Mouse (Mus musculus) heart, embryonic 12.5 days (tissue): ENCODE data around the gene Itpkc. TPM values are rescaled to one million over a fixed set of nuclear protein-coding genes. Genes with fewer than 3 reads are reported as not detected.
A peak's percentile ranks its signal among the peaks of the same experiment; 100 is the strongest.
"Not testable (repeated sequence)": the region's sequence is repeated elsewhere in the genome, so short reads cannot be mapped to it uniquely, and the experiment has no call there.

ENCODE experiments used
- ATAC-seq: fragments of 200-750 bp; cut with Nextera tagmentation; 2 replicates; pipeline ENCODE4 v1.8.0; 2017; ENCODE audit warnings: moderate TSS enrichment, moderate library complexity; ENCODE audit not compliant: insufficient number of reproducible peaks, low FRiP score
- H3K27ac ChIP-seq: fragments of 300-500 bp; sonication (generic); 2 replicates; pipeline ENCODE4 v1.5.1; 2016; ENCODE audit warnings: mild to moderate bottlenecking, moderate library complexity; ENCODE audit not compliant: poor library complexity, severe bottlenecking
- H3K27me3 ChIP-seq: fragments of 300-500 bp; sonication (generic); replicated peaks from 2 replicates; pipeline ENCODE4 v1.6.1; 2016; ENCODE audit warnings: mild to moderate bottlenecking, moderate library complexity
- H3K36me3 ChIP-seq: fragments of 300-500 bp; sonication (generic); 2 replicates; pipeline ENCODE4 v1.6.1; 2016; ENCODE audit warnings: mild to moderate bottlenecking, moderate library complexity
- H3K4me1 ChIP-seq: fragments of 300-500 bp; sonication (generic); replicated peaks from 2 replicates; pipeline ENCODE4 v1.6.1; 2016; ENCODE audit warnings: mild to moderate bottlenecking
- H3K4me2 ChIP-seq: fragments of 300-500 bp; sonication (generic); 2 replicates; pipeline ENCODE4 v1.6.1; 2016; ENCODE audit warnings: mild to moderate bottlenecking, moderate library complexity
- H3K4me3 ChIP-seq: fragments of 300-500 bp; sonication (generic); 2 replicates; pipeline ENCODE4 v1.5.1; 2016; ENCODE audit warnings: mild to moderate bottlenecking
- H3K9ac ChIP-seq: fragments of 300-500 bp; sonication (generic); 2 replicates; pipeline ENCODE4 v1.6.1; 2016; ENCODE audit warnings: mild to moderate bottlenecking, moderate library complexity
- H3K9me3 ChIP-seq: fragments of 300-500 bp; sonication (generic); replicated peaks from 2 replicates; pipeline ENCODE4 v1.6.1; 2016; ENCODE audit warnings: mild to moderate bottlenecking, moderate library complexity
- WGBS: fragments of 180-500 bp; shearing (Covaris S2); methylation state at CpG from one replicate; pipeline ENCODE4 v1.1.7; 2016; 5-methylcytosine and 5-hydroxymethylcytosine counted together
- polyA plus RNA-seq: library from polyadenylated mRNA; unstranded; fragments of >200 nt; fragmentation: Nextera tagmentation; extraction: Ambion mirVana; gene quantifications from 2 replicates; pipeline ENCODE4 v1.2.1, GENCODE M21; 2016

Itpkc gene
- polyA plus RNA-seq, 1 experiment from 2014 or later, result 3.4 TPM

DNA sequence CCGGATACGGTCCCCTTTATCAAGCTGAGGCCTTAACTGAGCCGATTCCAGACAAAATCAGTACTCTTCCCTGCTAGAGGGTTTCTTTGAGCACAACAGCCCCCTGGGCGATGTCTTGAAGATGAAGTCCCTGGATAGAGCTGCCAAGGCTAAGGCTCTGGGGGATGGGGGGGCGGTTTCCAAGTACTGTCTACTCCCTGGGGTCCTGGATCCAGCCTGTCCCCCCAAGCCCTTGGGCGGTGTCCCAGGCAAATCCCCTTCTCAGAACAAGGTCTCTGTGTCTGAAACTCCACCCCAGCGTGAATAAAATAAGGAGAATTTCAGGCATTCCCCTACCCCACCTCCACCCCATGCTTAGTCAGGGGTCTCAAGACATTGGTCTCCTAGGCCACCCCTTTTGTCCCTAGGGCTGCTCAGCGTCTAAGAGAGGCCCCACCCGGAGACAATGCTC, 30.8 kb upstream of the Itpkc start:
- Histone ChIP-seq H3K27me3 (no peaks in the 10 kb centered on the region), H3K9ac (peak overlapping the region; percentile 87), H3K4me3 (peak overlapping the region; percentile 88), H3K36me3 (peaks cover 21% of the 10 kb centered on the region), H3K4me2 (peak overlapping the region; percentile 78), H3K4me1 (peaks cover 23% of the 10 kb centered on the region), H3K9me3 (no peaks in the 10 kb centered on the region), H3K27ac (no peak overlapping the region)
- 4% methylated on average over 9 of the region's 9 CpGs for WGBS
- no peak for ATAC-seq

DNA sequence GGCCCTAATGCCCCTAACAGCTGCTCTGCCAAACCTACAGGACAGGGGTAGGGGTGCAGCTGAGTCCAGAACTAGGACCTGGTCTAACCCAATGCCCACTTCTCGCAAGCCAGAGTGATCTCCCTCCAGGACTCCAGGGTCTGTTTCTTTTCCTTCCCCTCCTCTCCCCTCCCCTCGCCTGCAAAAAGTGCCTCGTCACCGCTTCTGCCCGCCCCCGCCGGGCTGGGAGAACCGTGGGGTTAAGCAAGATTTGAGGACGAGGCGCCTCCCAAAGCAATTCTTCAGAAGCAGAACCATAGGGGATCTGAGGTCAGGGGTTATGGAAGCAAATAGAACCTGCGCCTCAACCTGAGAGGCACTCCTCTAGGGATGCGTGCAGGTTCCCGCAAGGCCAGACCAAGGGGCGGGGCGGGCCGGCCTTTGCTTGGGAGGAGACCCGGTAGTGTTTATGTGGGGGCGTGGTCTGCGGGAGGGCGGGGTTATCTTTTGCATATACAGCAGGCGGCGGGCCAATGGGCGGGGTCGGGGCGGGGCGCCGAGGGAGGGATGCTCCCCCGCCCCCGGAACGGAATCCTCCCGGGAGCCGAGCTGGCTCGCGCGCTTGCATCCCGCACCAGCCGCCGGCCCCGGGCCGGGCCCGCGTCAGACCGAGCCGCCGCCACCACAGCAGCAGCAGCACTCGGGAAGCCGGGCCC, 29.9 kb upstream of the Itpkc start, which contains the start of gene Numbl:
TSS of gene Numbl (plus strand) at position 229 of the 695 bp plus-strand sequence.
- peak; percentile 91 for ATAC-seq
- H3K27me3 ChIP-seq, result no peaks in the 10 kb centered on the region
- H3K9me3 ChIP-seq, result no peaks in the 10 kb centered on the region
- H3K27ac ChIP-seq, result peak within 1 kb of the TSS; percentile 36; the same call in 1 of the 2 replicates
- peaks cover 12% of the 10 kb centered on the region for H3K36me3 ChIP-seq
- WGBS, result 2% methylated on average over 45 of the region's 47 CpGs
- peak within 1 kb of the TSS; percentile 87 for H3K9ac ChIP-seq
- H3K4me2 ChIP-seq, result peak within 1 kb of the TSS; percentile 78
- peaks cover 23% of the 10 kb centered on the region for H3K4me1 ChIP-seq
- peak within 1 kb of the TSS; percentile 88 for H3K4me3 ChIP-seq

DNA sequence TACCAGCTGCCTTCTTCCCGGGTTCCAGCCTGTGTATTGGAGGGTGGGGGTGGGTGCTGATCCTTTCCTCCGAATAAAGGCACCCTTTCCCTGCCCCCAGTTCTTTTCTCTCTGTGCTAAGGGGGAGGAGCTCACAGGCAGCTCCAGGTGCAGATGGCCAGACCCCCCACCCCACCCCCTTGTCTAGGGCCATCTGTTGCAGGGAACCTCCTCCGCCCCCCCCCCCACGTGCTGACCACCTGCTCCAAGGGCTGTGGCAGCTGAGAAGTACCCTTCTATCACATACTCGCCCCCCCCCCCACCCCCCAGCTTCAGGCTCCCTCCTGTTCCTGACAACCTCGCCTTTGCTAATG, 29.4 kb upstream of the Itpkc start:
- 5% methylated on average over 6 of the region's 6 CpGs for WGBS

DNA sequence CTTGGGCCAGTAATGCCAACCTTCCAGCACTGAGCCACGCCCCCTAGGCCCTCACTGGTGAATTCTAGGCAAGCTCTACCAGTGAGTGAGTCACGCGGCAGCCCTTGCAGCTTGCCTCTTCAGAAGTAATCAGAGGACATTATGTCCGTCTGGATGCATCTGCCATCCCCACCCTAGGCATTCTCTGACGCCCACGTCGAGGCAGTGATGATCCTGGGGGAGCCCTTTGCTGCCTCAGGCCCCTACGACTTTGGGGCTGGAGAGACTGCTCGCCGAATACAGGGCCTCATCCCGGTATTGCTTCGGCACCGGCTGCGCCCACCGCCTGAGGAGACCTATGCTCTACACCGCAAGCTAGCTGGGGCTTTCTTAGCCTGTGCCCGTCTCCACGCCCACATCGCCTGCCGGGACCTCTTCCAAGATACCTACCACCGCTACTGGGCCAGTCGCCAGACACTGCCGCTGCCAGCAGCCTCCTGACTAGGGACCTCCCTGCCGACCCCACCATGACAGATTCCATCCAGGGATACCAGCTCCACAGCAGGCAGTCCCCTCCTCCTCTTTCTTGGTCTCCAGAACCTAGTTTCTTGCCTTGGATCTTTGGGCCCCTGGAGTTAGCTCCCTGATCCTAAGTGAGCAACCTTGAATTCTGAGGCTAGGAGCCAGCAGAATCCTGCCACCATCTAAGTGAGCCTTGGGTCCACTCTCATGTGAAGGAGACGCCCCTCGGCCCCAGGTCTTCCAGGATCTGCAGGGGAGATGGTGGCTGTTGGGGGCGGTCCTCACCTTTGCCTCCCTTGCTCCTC, 28.8 kb upstream of the Itpkc start:
- peak overlapping the region; percentile 62; the same call in 1 of the 2 replicates for H3K9ac ChIP-seq
- whole genome bisulfite sequencing, result 12% methylated on average over 27 of the region's 27 CpGs
- no peak for ATAC-seq
- peak overlapping the region; percentile 78 for H3K4me2 ChIP-seq
- peak overlapping the region; percentile 17 for H3K4me3 ChIP-seq
- H3K36me3 ChIP-seq, result peaks cover 2% of the 10 kb centered on the region
- no peaks in the 10 kb centered on the region for H3K27me3 ChIP-seq
- H3K9me3 ChIP-seq, result no peaks in the 10 kb centered on the region
- peaks cover 23% of the 10 kb centered on the region for H3K4me1 ChIP-seq
- H3K27ac ChIP-seq, result peak overlapping the region; percentile 47; the same call in 1 of the 2 replicates

More for the DNA sequence above, 29.4 kb upstream of the Itpkc start:
- ATAC-seq, result no peak; the same call in 1 of the 2 replicates
- peak overlapping the region; percentile 62 for H3K9ac ChIP-seq
- H3K4me1 ChIP-seq, result peaks cover 23% of the 10 kb centered on the region
- H3K27ac ChIP-seq, result no peak overlapping the region
- H3K27me3 ChIP-seq, result no peaks in the 10 kb centered on the region
- no peaks in the 10 kb centered on the region for H3K9me3 ChIP-seq
- peaks cover 7% of the 10 kb centered on the region for H3K36me3 ChIP-seq
- peak overlapping the region; percentile 88 for H3K4me3 ChIP-seq
- peak overlapping the region; percentile 78 for H3K4me2 ChIP-seq

DNA sequence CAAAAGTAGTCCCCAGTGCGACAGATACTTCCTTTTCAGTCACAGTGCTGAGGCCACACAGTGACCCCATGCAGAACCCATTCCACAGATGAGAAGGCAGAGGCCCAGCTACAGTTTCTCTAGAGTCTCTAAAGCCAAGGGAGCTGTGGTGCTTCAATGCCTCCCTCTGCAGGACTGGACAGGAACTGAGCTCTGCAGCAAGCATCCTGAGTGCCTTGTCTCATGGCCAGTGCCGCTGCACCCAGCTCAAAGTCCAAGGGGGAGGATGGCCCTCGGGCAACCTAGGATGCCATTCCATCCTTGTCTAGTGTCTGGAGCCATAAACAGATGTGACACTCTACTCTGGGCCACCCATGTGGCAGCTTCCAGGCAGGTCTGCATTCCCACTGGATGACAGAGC, 27.3 kb upstream of the Itpkc start:
- Histone ChIP-seq H3K4me3 (no peak overlapping the region), H3K4me1 (peaks cover 23% of the 10 kb centered on the region), H3K27ac (no peak overlapping the region), H3K27me3 (no peaks in the 10 kb centered on the region), H3K4me2 (no peak overlapping the region), H3K36me3 (no peaks in the 10 kb centered on the region), H3K9ac (no peak overlapping the region), H3K9me3 (no peaks in the 10 kb centered on the region)
- no peak for ATAC-seq
- 56% methylated on average over 3 of the region's 3 CpGs for WGBS

DNA sequence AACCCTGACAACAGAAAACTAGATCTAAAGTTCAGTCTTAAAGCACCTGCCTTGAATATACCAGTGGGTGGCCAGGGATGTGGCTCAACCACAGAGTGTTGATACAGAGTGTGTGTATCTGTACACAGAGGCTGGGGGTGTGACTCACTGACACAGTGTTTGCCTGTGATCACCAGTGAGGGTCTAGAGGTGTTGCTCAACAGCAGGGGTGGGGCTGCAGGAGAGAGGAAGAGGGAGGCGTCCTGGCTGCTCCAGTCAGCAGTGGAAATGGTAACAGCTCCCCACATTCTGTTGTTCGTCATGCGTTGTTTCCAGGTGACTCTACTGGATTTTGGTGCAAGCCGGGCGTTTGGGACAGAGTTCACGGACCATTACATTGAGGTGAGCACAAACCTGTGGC, 23.5 kb upstream of the Itpkc start:
- Histone ChIP-seq H3K4me1 (peaks cover 2% of the 10 kb centered on the region), H3K9me3 (no peaks in the 10 kb centered on the region), H3K4me2 (no peak overlapping the region), H3K4me3 (no peak overlapping the region), H3K27ac (no peak overlapping the region), H3K36me3 (peaks cover 4% of the 10 kb centered on the region; the same call in 1 of the 2 replicates), H3K9ac (no peak overlapping the region), H3K27me3 (no peaks in the 10 kb centered on the region)
- 81% methylated on average over 6 of the region's 6 CpGs for WGBS
- no peak for ATAC-seq

DNA sequence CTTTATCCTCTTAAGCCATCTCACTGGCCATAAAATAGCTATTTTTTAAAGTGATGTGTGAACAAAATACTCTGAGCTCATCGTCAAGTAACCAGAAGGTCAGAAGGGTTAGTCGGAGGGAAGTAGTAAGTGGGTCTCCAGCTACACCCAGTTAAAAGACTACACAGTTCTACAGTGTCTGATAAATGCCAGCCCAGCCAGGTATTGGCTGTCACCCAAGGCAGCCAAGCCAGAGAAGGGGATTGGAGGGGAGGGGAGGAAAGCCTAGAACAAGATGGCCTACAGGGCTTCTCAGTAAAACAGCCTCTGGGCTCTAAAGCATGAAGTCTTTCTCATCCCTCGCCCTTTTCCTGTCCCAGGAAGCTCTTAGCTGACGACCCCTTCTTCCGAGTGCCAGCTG, 21.5 kb upstream of the Itpkc start:
- Histone ChIP-seq H3K4me1 (no peaks in the 10 kb centered on the region), H3K36me3 (peaks cover 19% of the 10 kb centered on the region), H3K9me3 (no peaks in the 10 kb centered on the region), H3K9ac (no peak overlapping the region), H3K27ac (no peak overlapping the region), H3K4me3 (no peak overlapping the region), H3K27me3 (no peaks in the 10 kb centered on the region), H3K4me2 (no peak overlapping the region)
- ATAC-seq, result no peak
- WGBS, result 79% methylated on average over 5 of the region's 5 CpGs

DNA sequence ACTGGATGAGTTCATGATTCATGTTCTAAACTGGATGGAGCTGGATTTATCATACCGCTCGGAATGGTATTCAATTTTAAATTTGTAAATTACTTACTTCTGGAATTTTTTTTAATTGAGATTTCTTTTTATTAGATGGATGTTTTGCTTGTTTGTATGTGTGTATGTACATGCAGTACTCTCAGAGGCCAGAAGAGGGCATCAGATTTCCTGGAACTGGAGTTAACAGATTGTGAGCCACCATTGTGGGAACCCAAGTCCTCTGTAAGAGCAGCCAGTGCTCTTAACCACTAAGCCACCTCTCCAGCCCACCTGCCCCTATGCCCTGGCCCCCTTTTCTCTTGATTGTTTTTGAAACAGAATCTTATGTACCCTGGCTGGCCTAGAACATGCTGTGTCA, 20.7 kb upstream of the Itpkc start:
- no peaks in the 10 kb centered on the region for H3K27me3 ChIP-seq
- H3K9me3 ChIP-seq, result no peaks in the 10 kb centered on the region
- ATAC-seq, result no peak
- no peaks in the 10 kb centered on the region for H3K4me1 ChIP-seq
- no peak overlapping the region for H3K9ac ChIP-seq
- H3K36me3 ChIP-seq, result peaks cover 19% of the 10 kb centered on the region
- H3K4me3 ChIP-seq, result no peak overlapping the region
- WGBS, result 83% methylated on average over 2 of the region's 2 CpGs
- H3K27ac ChIP-seq, result no peak overlapping the region
- no peak overlapping the region for H3K4me2 ChIP-seq

DNA sequence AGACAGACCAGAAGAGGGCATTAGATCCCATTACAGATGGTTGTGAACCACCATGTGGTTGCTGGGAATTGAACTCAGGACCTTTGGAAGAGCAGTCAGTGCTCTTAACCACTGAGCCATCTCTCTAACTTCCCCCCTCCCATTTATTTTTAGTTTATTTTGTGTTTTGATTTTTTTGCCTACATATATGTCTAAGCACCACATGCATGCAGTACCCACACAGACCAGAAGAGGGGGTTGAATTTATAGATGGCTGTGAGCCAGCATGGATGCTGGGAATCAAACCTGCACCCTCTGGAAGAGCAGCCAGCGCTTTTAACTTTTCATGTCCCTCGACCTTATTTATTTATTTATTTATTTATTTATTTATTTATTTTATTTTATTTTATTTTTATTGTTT, 15.6 kb upstream of the Itpkc start:
- H3K4me3 ChIP-seq, H3K9me3 ChIP-seq, H3K4me2 ChIP-seq, H3K27me3 ChIP-seq, H3K4me1 ChIP-seq, ATAC-seq, H3K27ac ChIP-seq, H3K9ac ChIP-seq: not testable (repeated sequence)
- WGBS, result 79% methylated on average over 2 of the region's 2 CpGs
- H3K36me3 ChIP-seq, result peaks cover 45% of the 10 kb centered on the region

DNA sequence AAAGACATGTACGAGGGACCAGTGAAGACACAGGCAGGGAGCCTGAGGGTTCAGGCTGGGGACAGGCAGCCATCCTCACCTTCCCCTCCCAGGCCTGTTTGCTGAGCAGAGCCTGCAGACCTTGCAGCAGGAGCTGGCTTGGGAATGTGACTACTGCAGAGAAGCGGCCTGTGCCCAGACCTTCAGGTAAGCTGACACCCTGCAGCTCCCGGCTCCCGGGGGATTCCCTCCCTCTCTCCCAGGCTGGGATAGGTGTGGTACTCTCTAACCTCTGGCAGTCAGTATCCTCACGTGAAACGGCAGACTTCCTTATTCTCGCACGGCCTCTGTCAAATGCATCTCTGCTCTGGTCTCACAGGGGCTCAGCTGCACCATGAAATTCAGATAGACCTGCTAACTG, 14.8 kb upstream of the Itpkc start:
- ATAC-seq, result no peak
- Histone ChIP-seq H3K4me2 (no peak overlapping the region), H3K27ac (no peak overlapping the region), H3K9me3 (no peaks in the 10 kb centered on the region), H3K4me3 (no peak overlapping the region), H3K4me1 (no peaks in the 10 kb centered on the region), H3K27me3 (no peaks in the 10 kb centered on the region), H3K36me3 (peaks cover 45% of the 10 kb centered on the region), H3K9ac (no peak overlapping the region)
- WGBS, result 49% methylated on average over 8 of the region's 8 CpGs

DNA sequence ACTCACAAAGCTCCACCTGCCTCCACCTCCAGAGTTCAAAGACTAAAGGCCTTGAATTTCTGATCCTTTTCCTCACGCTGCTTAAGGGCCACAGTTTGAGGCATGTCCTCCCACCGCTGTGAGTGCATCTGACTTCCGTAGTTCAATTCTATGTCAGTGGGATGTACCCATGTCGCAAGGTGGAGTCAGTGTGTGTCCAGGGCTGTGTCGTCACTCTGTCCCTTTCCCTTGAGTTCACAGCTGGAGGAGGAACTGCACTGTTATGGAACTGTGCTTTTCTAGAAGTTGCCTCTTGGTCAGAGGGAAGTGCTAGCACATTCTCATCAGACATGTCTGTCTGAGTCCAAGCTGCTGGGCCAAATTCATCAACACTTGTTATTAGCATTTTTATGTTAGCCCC, 10.1 kb upstream of the Itpkc start:
- no peaks in the 10 kb centered on the region for H3K27me3 ChIP-seq
- H3K9ac ChIP-seq, result no peak overlapping the region
- H3K9me3 ChIP-seq, result no peaks in the 10 kb centered on the region
- H3K4me1 ChIP-seq, result peaks cover 4% of the 10 kb centered on the region
- no peak overlapping the region for H3K4me2 ChIP-seq
- no peak overlapping the region for H3K27ac ChIP-seq
- H3K36me3 ChIP-seq, result peaks cover 26% of the 10 kb centered on the region
- WGBS, result 89% methylated on average over 5 of the region's 5 CpGs
- ATAC-seq, result no peak
- no peak overlapping the region for H3K4me3 ChIP-seq
